Mouse (Mus musculus) erythroblast, embryonic 14.5 days (primary cell): Measurements from ENCODE around the gene Ap1m1. TPM values are rescaled to one million over a fixed set of nuclear protein-coding genes. Genes with fewer than 3 reads are reported as not detected.

Experiments
- H3K27me3 ChIP-seq: 2 replicates; pipeline ENCODE4 v1.6.1; 2012; ENCODE audit warnings: inconsistent platforms; ENCODE audit not compliant: control insufficient read depth
- H3K36me3 ChIP-seq: 2 replicates; pipeline ENCODE4 v1.6.1; 2012; ENCODE audit warnings: mild to moderate bottlenecking, inconsistent platforms; ENCODE audit not compliant: control insufficient read depth
- H3K4me1 ChIP-seq: 2 replicates; pipeline ENCODE4 v1.6.1; 2012; ENCODE audit warnings: inconsistent platforms; ENCODE audit not compliant: control insufficient read depth
- H3K4me3 ChIP-seq: replicated peaks from 2 replicates; pipeline ENCODE3; 2012; ENCODE audit warnings: moderate library complexity, mild to moderate bottlenecking, inconsistent platforms
- H3K9me3 ChIP-seq: 2 replicates; pipeline ENCODE4 v1.6.1; 2012; ENCODE audit warnings: low read length, inconsistent platforms, mixed read lengths; ENCODE audit not compliant: control insufficient read depth
- GATA1 ChIP-seq: IDR thresholded peaks from 2 replicates; pipeline ENCODE4 v1.6.1; 2012; ENCODE audit warnings: low read length, inconsistent platforms, mixed read lengths
- TAL1 ChIP-seq: IDR thresholded peaks from 3 replicates; pipeline ENCODE4 v1.6.1; 2012; ENCODE audit warnings: low read length, inconsistent platforms, mixed read lengths
- polyA plus RNA-seq: library from polyadenylated mRNA; stranded (reverse); fragments of >175 nt; gene quantifications from 2 replicates; pipeline ENCODE4 v1.2.3, GENCODE M21; 2012

The Ap1m1 gene
- polyA plus RNA-seq, 1 experiment = 18.4 TPM

DNA sequence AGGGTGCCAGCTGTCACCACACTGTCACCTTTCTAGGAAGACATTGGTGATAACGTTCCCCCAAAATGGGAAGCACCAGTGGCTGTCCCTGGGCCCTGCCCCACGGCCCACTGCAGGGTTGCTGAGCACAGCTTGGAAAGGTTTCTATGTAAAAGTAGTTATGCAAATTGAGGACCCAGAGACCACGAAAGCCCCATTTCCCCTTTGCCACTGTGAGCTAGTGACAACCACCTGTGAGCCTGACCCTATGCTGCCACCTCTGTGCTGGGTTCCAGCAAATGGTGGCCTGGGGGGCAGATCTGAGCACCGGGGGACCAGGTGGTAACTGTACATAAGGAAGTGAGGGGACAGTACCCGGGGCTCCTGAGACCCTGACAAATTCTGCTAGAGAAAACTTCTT, 34.0 kb downstream of the Ap1m1 start:
- H3K36me3 ChIP-seq = no peaks in the 10 kb centered on the region
- peaks cover 23% of the 10 kb centered on the region for H3K4me1 ChIP-seq
- no peak overlapping the region for H3K4me3 ChIP-seq
- peaks cover under 1% of the 10 kb centered on the region for H3K27me3 ChIP-seq
- peaks cover 2% of the 10 kb centered on the region; the same call in 1 of the 2 replicates for H3K9me3 ChIP-seq
- TF ChIP-seq GATA1 = no peak
- no peak for TF ChIP-seq TAL1

DNA sequence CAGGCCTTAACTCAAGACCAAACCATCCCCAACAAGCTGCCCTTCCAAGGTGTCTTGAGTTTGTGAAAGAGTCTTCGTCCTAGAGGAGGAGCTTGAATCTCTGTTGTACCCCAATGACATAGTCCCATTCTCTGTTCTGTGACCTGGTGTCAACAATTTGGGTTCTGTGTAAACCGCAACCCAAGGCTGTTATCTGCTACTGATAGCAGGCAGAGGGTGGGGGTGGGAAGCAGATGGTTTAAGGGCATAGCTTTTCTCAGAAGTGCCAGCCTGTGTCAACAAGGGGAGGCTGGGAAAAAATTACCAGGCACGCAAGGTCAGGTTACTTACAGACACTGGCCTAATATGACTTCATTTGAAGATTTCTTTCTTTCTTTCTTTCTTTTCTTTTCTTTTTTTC, 37.4 kb downstream of the Ap1m1 start:
- Histone ChIP-seq H3K9me3 (peaks cover 2% of the 10 kb centered on the region; the same call in 1 of the 2 replicates), H3K4me3 (no peak overlapping the region), H3K4me1 (peaks cover 9% of the 10 kb centered on the region), H3K27me3 (peaks cover 3% of the 10 kb centered on the region; the same call in 1 of the 2 replicates), H3K36me3 (no peaks in the 10 kb centered on the region)
- TF ChIP-seq GATA1 (no peak), TAL1 (no peak)

DNA sequence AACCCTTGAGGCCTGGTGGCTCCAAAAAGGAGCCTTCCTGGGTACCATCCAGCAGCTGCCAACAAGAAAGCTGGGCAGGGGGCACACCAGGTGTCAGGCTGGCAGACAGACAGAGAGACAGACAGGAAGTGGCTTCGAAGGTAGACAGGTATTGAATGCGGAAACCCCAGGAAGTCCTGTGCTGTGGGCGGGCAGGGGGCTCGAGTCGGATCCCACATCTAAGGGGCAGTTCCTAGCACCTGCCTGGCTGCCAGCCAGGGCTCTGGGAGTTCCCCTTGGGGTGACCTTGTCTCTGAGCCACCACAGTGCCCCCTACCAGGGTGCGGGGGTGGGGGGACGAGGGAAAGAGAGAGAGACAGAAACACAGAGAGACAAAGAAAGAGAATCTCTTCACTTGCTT, 39.3 kb downstream of the Ap1m1 start:
- Histone ChIP-seq H3K9me3 (no peaks in the 10 kb centered on the region), H3K36me3 (no peaks in the 10 kb centered on the region), H3K4me1 (peaks cover 8% of the 10 kb centered on the region), H3K4me3 (no peak overlapping the region), H3K27me3 (peaks cover 3% of the 10 kb centered on the region; the same call in 1 of the 2 replicates)
- TF ChIP-seq TAL1 (no peak), GATA1 (no peak)

DNA sequence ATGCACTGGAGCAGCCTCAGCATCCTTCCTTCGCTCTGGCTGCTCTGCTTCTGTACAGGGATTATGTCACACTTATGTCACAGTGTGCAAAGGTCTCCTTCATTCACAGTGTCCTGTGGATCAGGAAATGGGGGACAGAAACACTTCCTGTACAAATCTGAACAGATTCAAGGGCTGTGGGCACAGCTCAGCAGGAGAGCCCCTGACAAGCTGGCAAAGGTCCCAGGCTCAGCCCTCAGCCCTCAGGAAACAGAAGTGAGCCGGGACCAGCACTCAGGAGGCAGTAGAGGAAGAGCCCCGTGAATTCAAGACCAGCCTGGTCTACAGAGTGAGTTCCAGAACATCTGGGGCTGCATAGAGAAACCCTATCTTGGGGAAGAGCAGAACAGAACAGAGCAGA, 41.8 kb downstream of the Ap1m1 start:
- H3K4me1 ChIP-seq = peaks cover 8% of the 10 kb centered on the region
- no peak for TF ChIP-seq TAL1
- no peak for TF ChIP-seq GATA1

DNA sequence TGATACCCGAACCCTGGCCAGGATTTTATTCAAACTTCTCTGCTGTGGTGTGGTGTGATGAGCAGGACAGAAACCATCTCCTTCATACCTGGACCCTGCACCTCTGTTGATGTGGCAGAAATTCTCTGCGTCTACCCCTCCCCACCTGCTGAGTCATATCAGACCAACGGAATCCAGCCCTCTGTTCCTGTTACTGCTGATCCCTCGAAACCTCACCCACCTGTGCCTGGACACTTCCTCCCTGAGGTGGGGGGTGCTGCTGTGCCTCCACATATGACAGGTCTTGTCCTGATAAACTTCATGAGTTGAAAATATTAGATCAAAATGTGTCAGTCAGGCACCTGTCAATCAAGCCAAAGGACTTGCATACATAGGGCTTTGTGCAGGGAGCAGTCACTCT, 45.5 kb downstream of the Ap1m1 start:
- H3K9me3 ChIP-seq = no peaks in the 10 kb centered on the region
- H3K4me3 ChIP-seq = no peak overlapping the region
- H3K4me1 ChIP-seq = no peaks in the 10 kb centered on the region
- H3K27me3 ChIP-seq = peaks cover 3% of the 10 kb centered on the region; the same call in 1 of the 2 replicates
- no peaks in the 10 kb centered on the region for H3K36me3 ChIP-seq
- TF ChIP-seq GATA1 = no peak
- TF ChIP-seq TAL1 = no peak

More for the DNA sequence above, 41.8 kb downstream of the Ap1m1 start:
- no peaks in the 10 kb centered on the region for H3K9me3 ChIP-seq
- H3K4me3 ChIP-seq = no peak overlapping the region
- peaks cover 3% of the 10 kb centered on the region; the same call in 1 of the 2 replicates for H3K27me3 ChIP-seq
- H3K36me3 ChIP-seq = no peaks in the 10 kb centered on the region

DNA sequence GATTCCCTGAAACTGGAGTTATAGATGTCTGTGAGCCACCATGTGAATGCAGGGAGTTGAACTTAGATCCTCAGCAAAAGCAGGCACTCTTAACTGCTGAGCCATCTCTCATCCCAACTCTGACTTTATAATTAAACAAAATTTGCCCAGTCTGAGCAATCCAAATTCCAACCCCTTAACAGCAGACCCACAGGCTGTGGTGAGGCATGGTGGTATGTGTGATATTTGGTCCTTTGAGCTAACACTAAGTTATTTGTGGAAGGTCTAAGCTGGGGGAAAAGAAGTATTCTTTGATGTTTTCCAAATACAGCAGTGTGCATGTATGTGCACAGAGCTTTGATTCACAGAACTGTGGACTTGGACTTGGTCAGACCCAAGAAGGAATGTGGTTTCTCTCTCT, 49.2 kb downstream of the Ap1m1 start:
- H3K9me3 ChIP-seq = no peaks in the 10 kb centered on the region
- H3K27me3 ChIP-seq = no peaks in the 10 kb centered on the region
- H3K4me1 ChIP-seq = no peaks in the 10 kb centered on the region
- H3K4me3 ChIP-seq = no peak overlapping the region
- TF ChIP-seq GATA1 (no peak), TAL1 (no peak)
- H3K36me3 ChIP-seq = no peaks in the 10 kb centered on the region

DNA sequence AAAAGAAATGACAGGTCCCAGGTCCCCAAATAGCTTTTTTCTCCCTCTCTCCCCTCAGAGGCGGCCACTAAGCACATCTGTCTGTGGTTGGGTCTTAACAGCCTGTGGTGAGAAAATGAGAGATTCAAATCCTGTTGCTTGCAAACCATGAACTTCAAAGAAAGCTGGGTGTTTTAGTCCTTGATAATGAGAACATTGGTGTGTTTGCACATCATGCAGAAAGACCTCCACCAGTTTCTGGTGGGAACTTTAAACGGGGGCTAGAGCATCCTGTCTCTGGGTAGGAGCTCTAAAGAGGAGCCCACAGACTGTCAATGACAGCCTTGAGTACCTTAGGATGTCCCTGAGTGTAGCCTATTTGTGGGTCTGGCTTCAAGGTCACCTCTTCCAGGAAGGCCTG, 51.3 kb downstream of the Ap1m1 start:
- Histone ChIP-seq H3K36me3 (no peaks in the 10 kb centered on the region), H3K9me3 (no peaks in the 10 kb centered on the region), H3K27me3 (no peaks in the 10 kb centered on the region), H3K4me1 (no peaks in the 10 kb centered on the region), H3K4me3 (no peak overlapping the region)
- no peak for TF ChIP-seq GATA1
- no peak for TF ChIP-seq TAL1

DNA sequence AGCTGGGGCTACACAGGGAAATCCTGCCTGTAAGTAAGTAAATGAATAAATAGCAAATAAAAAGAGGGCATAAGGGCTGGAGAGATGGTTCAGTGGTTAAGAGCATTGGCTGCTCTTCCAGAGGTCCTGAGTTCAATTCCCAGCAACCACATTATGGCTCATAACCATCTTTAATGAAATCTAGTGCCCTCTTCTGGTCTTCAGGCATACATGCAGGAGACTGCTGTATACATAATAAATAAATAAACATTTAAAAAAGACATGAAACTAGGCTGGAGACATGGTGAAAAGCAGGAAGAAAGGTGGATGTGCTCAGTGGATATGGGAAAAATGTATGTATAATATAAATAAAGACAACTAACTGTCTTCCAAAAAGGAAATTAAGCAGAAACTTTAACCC, 53.5 kb downstream of the Ap1m1 start:
- Histone ChIP-seq H3K27me3 (no peaks in the 10 kb centered on the region), H3K9me3 (no peaks in the 10 kb centered on the region), H3K36me3 (no peaks in the 10 kb centered on the region), H3K4me3 (no peak overlapping the region), H3K4me1 (no peaks in the 10 kb centered on the region)
- no peak for TF ChIP-seq TAL1
- TF ChIP-seq GATA1 = no peak

DNA sequence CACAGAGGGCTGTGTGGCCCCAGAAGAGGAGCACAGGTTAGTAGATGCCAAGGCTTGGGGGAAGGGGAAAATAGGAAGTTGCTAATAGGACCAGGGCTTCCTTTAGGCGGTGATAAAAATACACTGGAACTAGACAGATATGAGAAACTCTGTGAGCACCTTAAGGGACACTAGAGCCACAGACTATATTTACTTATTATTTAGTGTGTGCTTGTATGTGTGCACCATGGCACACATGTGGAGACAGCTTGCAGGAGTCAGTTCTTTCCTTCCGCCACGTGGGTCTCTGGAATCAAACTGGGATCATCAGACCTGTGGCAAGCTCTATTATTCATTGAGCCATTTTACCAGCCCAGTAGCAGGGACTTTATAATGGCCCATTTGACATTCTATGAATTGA, 55.3 kb downstream of the Ap1m1 start:
- no peaks in the 10 kb centered on the region for H3K9me3 ChIP-seq
- no peaks in the 10 kb centered on the region for H3K27me3 ChIP-seq
- H3K4me1 ChIP-seq = no peaks in the 10 kb centered on the region
- H3K36me3 ChIP-seq = no peaks in the 10 kb centered on the region
- no peak for TF ChIP-seq GATA1
- no peak for TF ChIP-seq TAL1
- no peak overlapping the region for H3K4me3 ChIP-seq

DNA sequence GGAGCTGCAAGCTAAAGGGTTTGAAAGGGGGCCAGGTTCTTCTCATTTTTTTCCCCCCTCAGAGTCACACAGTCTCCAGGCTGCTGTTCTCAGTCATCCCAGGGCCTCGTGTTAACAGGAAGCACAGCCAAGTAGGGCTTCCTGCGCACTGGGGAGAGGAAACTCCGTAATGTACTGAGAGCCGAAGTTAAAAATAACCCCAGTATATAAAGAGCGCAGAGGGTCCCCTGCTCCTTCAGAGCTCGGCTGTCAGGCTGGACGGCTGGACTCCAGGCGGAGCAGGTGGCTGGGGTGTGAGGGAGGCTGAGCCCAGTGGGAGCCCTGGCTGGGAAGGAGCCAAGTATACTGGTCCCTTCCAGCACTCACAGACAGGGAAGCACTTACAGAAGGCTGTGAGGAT, 55.9 kb downstream of the Ap1m1 start:
- Histone ChIP-seq H3K4me3 (no peak overlapping the region), H3K4me1 (no peaks in the 10 kb centered on the region), H3K36me3 (no peaks in the 10 kb centered on the region), H3K9me3 (no peaks in the 10 kb centered on the region), H3K27me3 (no peaks in the 10 kb centered on the region)
- TF ChIP-seq TAL1 (no peak), GATA1 (no peak)
